28 mouse cellular contexts compared by ENCODE assay signal in the genomic region with DNA sequence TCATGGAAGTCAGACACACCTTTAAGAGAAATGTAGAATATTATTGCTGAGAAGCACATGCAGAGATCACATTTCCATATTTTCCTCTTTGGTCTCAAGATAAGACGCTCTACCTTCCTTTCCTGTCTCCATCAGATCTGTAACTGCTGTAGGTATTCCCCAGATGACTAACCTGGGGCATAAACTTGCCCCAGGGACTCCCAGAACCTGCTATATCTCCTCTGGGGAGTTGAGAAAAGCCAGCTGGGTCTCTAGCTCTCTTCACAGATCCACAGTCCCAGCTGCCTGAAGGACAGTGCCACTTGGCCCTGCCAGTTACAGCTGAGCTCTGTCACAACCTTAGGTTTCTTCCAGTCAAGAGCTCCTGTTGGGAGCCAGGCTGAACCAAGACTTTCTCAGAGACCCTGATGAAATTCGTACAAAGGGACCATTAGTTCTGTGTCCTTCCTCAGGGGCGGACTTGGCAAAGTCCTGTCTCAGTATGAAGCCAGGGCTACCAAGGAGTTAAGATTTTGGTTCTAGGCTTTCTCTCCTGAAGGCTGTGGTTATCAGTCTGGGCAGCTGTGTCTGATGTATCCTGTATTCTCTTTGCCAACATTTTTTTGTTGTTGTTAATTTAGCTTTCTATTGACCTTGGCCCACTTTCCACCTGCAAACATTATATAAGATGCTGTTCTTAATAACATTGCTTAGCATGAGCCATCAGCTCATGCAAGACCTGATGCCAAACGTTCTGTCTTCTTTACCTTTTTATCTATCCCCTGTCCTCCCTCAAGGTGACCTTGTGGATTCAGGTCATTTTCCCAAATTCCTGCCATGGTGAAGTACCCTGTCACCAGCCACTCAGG. TPM values are rescaled to one million over a fixed set of nuclear protein-coding genes. Genes with fewer than 3 reads are reported as not detected.
DNase-seq lines count a peak whose midpoint lies in the region; ATAC-seq and TF ChIP-seq lines count a peak whose summit lies in the region.
"Had no signal": no experiment of that assay in that cellular context is flagged by ENCODE, and none has a peak within 500 bp of the region (broad histone marks: within the 10 kb centered on the region; RNA-seq: fewer than 3 reads in every experiment).

No protein-coding gene starts in this region.

- intact Hi-C loops in heart, postnatal 14 days (cut with DNase I), result no loop called here

- TF ChIP-seq CTCF in cerebellum, adult 2 months (IDR thresholded peaks at IDR 0.05; ENCODE audit: borderline replicate concordance, insufficient read depth, low read depth, low read length), result no peak
- no peak for TF ChIP-seq CTCF in heart, postnatal 0 days (IDR thresholded peaks at IDR 0.05; ENCODE audit: low read depth)
- TF ChIP-seq CTCF in MEL (IDR thresholded peaks at IDR 0.05 in 2 of 3, conservative IDR thresholded peaks at IDR 0.05 in 1 of 3; ENCODE audit: control insufficient read depth in 1 of 3, insufficient read depth in 1 of 3, low read depth in 2 of 3, low read length in 3 of 3, poor library complexity in 1 of 3, severe bottlenecking in 1 of 3), result no peak

- H3K9ac ChIP-seq in heart, postnatal 0 days (replicated peaks; ENCODE audit: low read depth, low read length), result no peak overlapping the region
- H3K9ac ChIP-seq in MEL (ENCODE audit: control insufficient read depth, low read depth, low read length, poor library complexity, severe bottlenecking), result no peak overlapping the region
- H3K9ac ChIP-seq: hindbrain, embryonic 13.5 days; liver, embryonic 14.5 days; lung, embryonic 15.5 days; neural tube, embryonic 15.5 days had no signal

- H3K27ac ChIP-seq in cerebellum, adult 2 months (ENCODE audit: insufficient read depth, low read length), result 0 out of 2 replicates have a peak overlapping the region, but pooled peaks have one; percentile 21
- H3K27ac ChIP-seq in heart, postnatal 0 days (ENCODE audit: low read depth), result no peak overlapping the region
- no peak overlapping the region for H3K27ac ChIP-seq in MEL (ENCODE audit: control insufficient read depth, low read depth, low read length)
- H3K27ac ChIP-seq: hindbrain, embryonic 13.5 days; kidney, postnatal 0 days; liver, embryonic 14.5 days; lung, embryonic 15.5 days; neural tube, embryonic 15.5 days had no signal

- no peak for TF ChIP-seq POLR2A in cerebellum, adult 2 months (IDR thresholded peaks at IDR 0.05; ENCODE audit: borderline replicate concordance, insufficient read depth, low read length)
- TF ChIP-seq POLR2A in MEL (IDR thresholded peaks at IDR 0.05; ENCODE audit: control insufficient read depth in 1 of 2, insufficient read depth in 1 of 2, low read depth in 1 of 2, low read length in 2 of 2, poor library complexity in 1 of 2), result no peak

- H3K4me2 ChIP-seq in heart, postnatal 0 days (ENCODE audit: low read depth, low read length), result no peak overlapping the region
- H3K4me2 ChIP-seq: heart, embryonic 11.5 days; hindbrain, embryonic 13.5 days; lung, embryonic 15.5 days; neural tube, embryonic 15.5 days had no signal

- no peaks in the 10 kb centered on the region for H3K9me3 ChIP-seq in heart, postnatal 0 days (replicated peaks; ENCODE audit: control insufficient read depth, low read length)
- no peaks in the 10 kb centered on the region for H3K9me3 ChIP-seq in MEL (replicated peaks; ENCODE audit: insufficient read depth, low read length)
- H3K9me3 ChIP-seq: hindbrain, embryonic 13.5 days; lung, embryonic 15.5 days; neural tube, embryonic 15.5 days had no signal

- H3K36me3 ChIP-seq in heart, postnatal 0 days (replicated peaks; ENCODE audit: control insufficient read depth, insufficient read depth, low read length), result no peaks in the 10 kb centered on the region
- H3K36me3 ChIP-seq in MEL (ENCODE audit: control insufficient read depth in 1 of 2, insufficient read depth in 2 of 2, low read length in 2 of 2), result peaks cover 0 to 25% of the 10 kb centered on the region in 2 experiments; a peak in 2 of 4 replicates
- H3K36me3 ChIP-seq: hindbrain, embryonic 13.5 days; lung, embryonic 15.5 days; neural tube, embryonic 15.5 days had no signal

- no peaks in the 10 kb centered on the region for H3K27me3 ChIP-seq in cerebellum, adult 2 months (ENCODE audit: control insufficient read depth, insufficient read depth, low read length)
- no peaks in the 10 kb centered on the region for H3K27me3 ChIP-seq in heart, postnatal 0 days (ENCODE audit: control insufficient read depth, insufficient read depth, low read length)
- no peaks in the 10 kb centered on the region for H3K27me3 ChIP-seq in MEL (ENCODE audit: control insufficient read depth in 1 of 2, insufficient read depth in 2 of 2, low read length in 2 of 2)
- H3K27me3 ChIP-seq: hindbrain, embryonic 13.5 days; lung, embryonic 15.5 days; neural tube, embryonic 15.5 days had no signal

- H3K4me1 ChIP-seq in cerebellum, adult 2 months (ENCODE audit: control insufficient read depth, insufficient read depth, low read length), result no peaks in the 10 kb centered on the region
- no peaks in the 10 kb centered on the region for H3K4me1 ChIP-seq in heart, postnatal 0 days (ENCODE audit: control insufficient read depth, insufficient read depth)
- H3K4me1 ChIP-seq in MEL (ENCODE audit: control insufficient read depth in 1 of 2, insufficient read depth in 2 of 2, low read length in 2 of 2), result peaks cover 11 to 25% of the 10 kb centered on the region in 2 experiments
- H3K4me1 ChIP-seq: hindbrain, embryonic 13.5 days; neural tube, embryonic 15.5 days had no signal

- ATAC-seq in cerebellum, adult (ENCODE audit: insufficient number of reproducible peaks, low FRiP score, low TSS enrichment), result no peak
- ATAC-seq in heart, postnatal 0 days (ENCODE audit: insufficient read depth, low read depth), result 0 out of 2 replicates have a peak, but pooled peaks have one; percentile 22
- ATAC-seq in megakaryocyte-erythroid progenitor cell, adult 5-6 weeks (replicated peaks; ENCODE audit: low FRiP score, low TSS enrichment, poor library complexity, severe bottlenecking), result peak; percentile 50
- ATAC-seq: forebrain, embryonic 16.5 days; intestine, embryonic 16.5 days had no signal

- DNase-seq in cerebellum, adult 2 months, result no peak
- DNase-seq in heart, postnatal 0 days (ENCODE audit: low spot score), result no peak
- no peak for DNase-seq in heart, postnatal 14 days
- DNase-seq in MEL (ENCODE audit: low read depth, low spot score), result peak; percentile 60
- DNase-seq in kidney, postnatal 10 days, result no peak
- DNase-seq: B cell, adult 2 months; cerebellum, adult 18-20 months; cerebellum, postnatal 14 days; kidney, adult 8-10 months; layer of hippocampus, postnatal 36 days; left cerebral cortex, postnatal 4 days; lung, postnatal 4 days; midbrain, embryonic 14.5 days; retina, postnatal 1 day; right cerebral cortex, postnatal 14 days; thymus, postnatal 14 days had no signal

- no peak for TF ChIP-seq EP300 in heart, postnatal 0 days (IDR thresholded peaks at IDR 0.05; ENCODE audit: low read depth)
- no peak for TF ChIP-seq EP300 in MEL (IDR thresholded peaks at IDR 0.05; ENCODE audit: low read depth in 1 of 2, low read length in 2 of 2)

- H3K4me3 ChIP-seq in cerebellum, adult 2 months (replicated peaks; ENCODE audit: insufficient read depth, low read depth, low read length), result no peak overlapping the region
- no peak overlapping the region for H3K4me3 ChIP-seq in heart, postnatal 0 days (ENCODE audit: low read depth, low read length)
- H3K4me3 ChIP-seq in MEL (ENCODE audit: control insufficient read depth in 1 of 2, insufficient read depth in 1 of 2, low read depth in 2 of 2, low read length in 2 of 2), result no peak overlapping the region
- H3K4me3 ChIP-seq: erythroblast, embryonic 14.5 days; hindbrain, embryonic 13.5 days; lung, embryonic 15.5 days; neural tube, embryonic 15.5 days had no signal

- TF ChIP-seq RAD21 in MEL (IDR thresholded peaks at IDR 0.05; ENCODE audit: low read depth, low read length), result no peak

- no peaks in the 10 kb centered on the region for H3K79me2 ChIP-seq in MEL (ENCODE audit: control insufficient read depth, insufficient read depth, low read length, poor library complexity)

- 67% methylated on average over 4 of the region's 4 CpGs for WGBS in cerebellum, adult 2 months
- 57% methylated on average over 4 of the region's 4 CpGs for WGBS in heart, postnatal 0 days

RNA-seq across cellular contexts. Expression of a gene that starts 7.8 kb away (rescaled TPM):
- 4.5 and 6.3 TPM in 2 replicates for polyA plus RNA-seq in cerebellum, adult 2 months (2012; rRNA removed)
- total RNA-seq in heart, postnatal 0 days (2014; rRNA removed; ENCODE audit: low replicate concordance), result 551 and 927 TPM in 2 replicates
- polyA plus RNA-seq in heart, postnatal 0 days (2015; fragmentation: Nextera tagmentation; extraction: Ambion mirVana), result 2.3 and 2.6 TPM in 2 replicates
- total RNA-seq in heart, postnatal 14 days (2021), result 10 to 100 TPM; 22.1 to 48.5 TPM
- 2,744 and 3,348 TPM in 2 replicates for total RNA-seq in MEL (2012; rRNA removed)
- 1,000 to 10,000 TPM in 1 of 2 experiments, 1 to 10 TPM in 1; 8.2 to 1,897 TPM for polyA plus RNA-seq in MEL (2012; ENCODE audit: insufficient read depth in 1 of 2, insufficient read length in 2 of 2, low read depth in 1 of 2, low replicate concordance in 2 of 2, missing spikeins in 1 of 2)
- total RNA-seq in megakaryocyte-erythroid progenitor cell, adult 5-6 weeks (2014; fragmentation: Nextera tagmentation), result 238 and 244 TPM in 2 replicates
- total RNA-seq in megakaryocyte-erythroid progenitor cell, adult 5-6 weeks (2017), result 41.9 and 280 TPM in 2 replicates

RNA-seq across cellular contexts. Expression of a gene that starts 8.9 kb away (rescaled TPM):
- polyA plus RNA-seq in cerebellum, adult 2 months (2012; rRNA removed), result 6.8 TPM in 1 of 2 replicates, not detected in the other
- 1,879 and 2,872 TPM in 2 replicates for total RNA-seq in heart, postnatal 0 days (2014; rRNA removed; ENCODE audit: low replicate concordance)
- 101 and 115 TPM in 2 replicates for polyA plus RNA-seq in heart, postnatal 0 days (2015; fragmentation: Nextera tagmentation; extraction: Ambion mirVana)
- total RNA-seq in heart, postnatal 14 days (2021), result 100 to 1,000 TPM; 357 to 468 TPM
- 11,232 and 13,053 TPM in 2 replicates for total RNA-seq in MEL (2012; rRNA removed)
- polyA plus RNA-seq in MEL (2012; ENCODE audit: insufficient read depth in 1 of 2, insufficient read length in 2 of 2, low read depth in 1 of 2, low replicate concordance in 2 of 2, missing spikeins in 1 of 2), result 10 to 100 TPM in 1 of 2 experiments, not detected in 1; 18.4 TPM
- total RNA-seq in megakaryocyte-erythroid progenitor cell, adult 5-6 weeks (2014; fragmentation: Nextera tagmentation), result 61.3 and 86.2 TPM in 2 replicates
- total RNA-seq in megakaryocyte-erythroid progenitor cell, adult 5-6 weeks (2017), result not detected in 2 replicates

RNA-seq across cellular contexts. Expression of a gene that starts 10.2 kb away (rescaled TPM):
- polyA plus RNA-seq in cerebellum, adult 2 months (2012; rRNA removed), result 8.0 and 9.3 TPM in 2 replicates
- 13.2 and 22.1 TPM in 2 replicates for total RNA-seq in heart, postnatal 0 days (2014; rRNA removed; ENCODE audit: low replicate concordance)
- 6.4 and 7.6 TPM in 2 replicates for polyA plus RNA-seq in heart, postnatal 0 days (2015; fragmentation: Nextera tagmentation; extraction: Ambion mirVana)
- 1 to 10 TPM; 6.9 to 7.7 TPM for total RNA-seq in heart, postnatal 14 days (2021)
- total RNA-seq in MEL (2012; rRNA removed), result 1.6 and 1.8 TPM in 2 replicates
- polyA plus RNA-seq in MEL (2012; ENCODE audit: insufficient read depth in 1 of 2, insufficient read length in 2 of 2, low read depth in 1 of 2, low replicate concordance in 2 of 2, missing spikeins in 1 of 2), result 1 to 10 TPM in 1 of 2 experiments, not detected in 1; 3.2 TPM
- total RNA-seq in megakaryocyte-erythroid progenitor cell, adult 5-6 weeks (2014; fragmentation: Nextera tagmentation), result 10.8 and 11.4 TPM in 2 replicates
- 7.4 and 10.0 TPM in 2 replicates for total RNA-seq in megakaryocyte-erythroid progenitor cell, adult 5-6 weeks (2017)

RNA-seq across cellular contexts. Expression of a gene that starts 10.5 kb away (rescaled TPM):
- 2.2 and 4.8 TPM in 2 replicates for polyA plus RNA-seq in cerebellum, adult 2 months (2012; rRNA removed)
- 861 and 913 TPM in 2 replicates for total RNA-seq in heart, postnatal 0 days (2014; rRNA removed; ENCODE audit: low replicate concordance)
- polyA plus RNA-seq in heart, postnatal 0 days (2015; fragmentation: Nextera tagmentation; extraction: Ambion mirVana), result 2.5 and 3.4 TPM in 2 replicates
- total RNA-seq in heart, postnatal 14 days (2021), result 10 to 100 TPM; 47.6 to 77.3 TPM
- total RNA-seq in MEL (2012; rRNA removed), result 2,824 and 3,687 TPM in 2 replicates
- 1 to 10 TPM in 1 of 2 experiments, not detected in 1; 4.8 TPM for polyA plus RNA-seq in MEL (2012; ENCODE audit: insufficient read depth in 1 of 2, insufficient read length in 2 of 2, low read depth in 1 of 2, low replicate concordance in 2 of 2, missing spikeins in 1 of 2)
- total RNA-seq in megakaryocyte-erythroid progenitor cell, adult 5-6 weeks (2014; fragmentation: Nextera tagmentation), result 68.5 and 103 TPM in 2 replicates
- total RNA-seq in megakaryocyte-erythroid progenitor cell, adult 5-6 weeks (2017), result 2,466 and 2,516 TPM in 2 replicates

RNA-seq across cellular contexts. Expression of a gene that starts 11.5 kb away (rescaled TPM):
- 2.0 and 3.5 TPM in 2 replicates for polyA plus RNA-seq in cerebellum, adult 2 months (2012; rRNA removed)
- total RNA-seq in heart, postnatal 0 days (2014; rRNA removed; ENCODE audit: low replicate concordance), result 41.6 and 50.4 TPM in 2 replicates
- not detected in 2 replicates for polyA plus RNA-seq in heart, postnatal 0 days (2015; fragmentation: Nextera tagmentation; extraction: Ambion mirVana)
- 1 to 10 TPM; 4.4 to 5.2 TPM for total RNA-seq in heart, postnatal 14 days (2021)
- total RNA-seq in MEL (2012; rRNA removed), result 197 and 234 TPM in 2 replicates
- polyA plus RNA-seq in MEL (2012; ENCODE audit: insufficient read depth in 1 of 2, insufficient read length in 2 of 2, low read depth in 1 of 2, low replicate concordance in 2 of 2, missing spikeins in 1 of 2), result under 1 TPM in 1 of 2 experiments, not detected in 1; 0.72 TPM
- 13.4 and 16.5 TPM in 2 replicates for total RNA-seq in megakaryocyte-erythroid progenitor cell, adult 5-6 weeks (2014; fragmentation: Nextera tagmentation)
- total RNA-seq in megakaryocyte-erythroid progenitor cell, adult 5-6 weeks (2017), result 180 and 196 TPM in 2 replicates
- polyA plus RNA-seq: forebrain, embryonic 16.5 days; heart, embryonic 11.5 days; heart, embryonic 16.5 days; hindbrain, embryonic 13.5 days; kidney, postnatal 0 days; midbrain, embryonic 14.5 days; neural tube, embryonic 15.5 days had no signal

Comparison
In these comparisons a context has a peak if more than half of its experiments do, and no peak if none do; other contexts are left out.
1. RNA of a gene that starts 8.9 kb away (total RNA-seq): 11,232 to 13,053 TPM in MEL, 1,879 to 2,872 TPM in heart, postnatal 0 days and 357 to 468 TPM in heart, postnatal 14 days; 61.3 to 86.2 TPM in megakaryocyte-erythroid progenitor cell, adult 5-6 weeks; every median in the first group is over 4 times any median in the second.